Mouse (Mus musculus) ES-E14 (cell line): Measurements from ENCODE around the gene Mtr. TPM values are rescaled to one million over a fixed set of nuclear protein-coding genes. Genes with fewer than 3 reads are reported as not detected.

ENCODE experiments used
- DNase-seq: peaks from one replicate; pipeline ENCODE4 v3.0.0-alpha.2; 2013; ENCODE audit warnings: low read depth, low spot score
- H3K27ac ChIP-seq: 2 replicates; pipeline ENCODE4 v1.5.1; 2012; ENCODE audit warnings: low read depth, mild to moderate bottlenecking, low read length, moderate library complexity, mixed read lengths; ENCODE audit not compliant: poor library complexity, insufficient read depth, severe bottlenecking
- H3K36me3 ChIP-seq: 2 replicates; pipeline ENCODE4 v1.6.1; 2012; ENCODE audit warnings: mild to moderate bottlenecking, low read length, moderate library complexity, mixed read lengths; ENCODE audit not compliant: control insufficient read depth, poor library complexity, insufficient read depth, severe bottlenecking
- H3K4me1 ChIP-seq, 2 experiments: fragments of 150-350 bp in 1 of 2; sonication (generic) in 1 of 2; 2 replicates each; pipeline ENCODE4 v1.6.1; 2012; ENCODE audit warnings: low read length in 2 of 2, mild to moderate bottlenecking in 1 of 2, mixed read lengths in 1 of 2; ENCODE audit not compliant: control insufficient read depth in 2 of 2, insufficient read depth in 2 of 2, poor library complexity in 1 of 2
- H3K4me3 ChIP-seq, 2 experiments: fragments of 150-350 bp in 1 of 2; sonication (generic) in 1 of 2; 2 replicates each; pipeline ENCODE4 v1.5.1; 2012; ENCODE audit warnings: low read length in 2 of 2, low read depth in 1 of 2, mild to moderate bottlenecking in 1 of 2, mixed read lengths in 1 of 2; ENCODE audit not compliant: insufficient read depth in 1 of 2, poor library complexity in 1 of 2, severe bottlenecking in 1 of 2
- H3K9ac ChIP-seq: 2 replicates; pipeline ENCODE4 v1.6.1; 2012; ENCODE audit warnings: low read depth, mild to moderate bottlenecking, low read length, mixed read lengths; ENCODE audit not compliant: poor library complexity, insufficient read depth, severe bottlenecking
- H3K9me3 ChIP-seq: fragments of 150-350 bp; sonication (generic); 2 replicates; pipeline ENCODE4 v1.6.1; 2012; ENCODE audit warnings: low read depth, mild to moderate bottlenecking, low read length; ENCODE audit not compliant: control insufficient read depth, insufficient read depth
- CHD2 ChIP-seq: IDR thresholded peaks from 2 replicates; pipeline ENCODE4 v1.6.1; 2014; ENCODE audit warnings: mild to moderate bottlenecking, low read depth, low read length, inconsistent platforms
- HCFC1 ChIP-seq: IDR thresholded peaks from 2 replicates; pipeline ENCODE4 v1.6.1; 2012; ENCODE audit warnings: low read length, inconsistent platforms, borderline replicate concordance; ENCODE audit not compliant: insufficient read depth
- MAFK ChIP-seq: IDR thresholded peaks from 2 replicates; pipeline ENCODE4 v1.6.1; 2014; ENCODE audit warnings: mild to moderate bottlenecking, low read depth, low read length, inconsistent platforms; ENCODE audit not compliant: insufficient read depth
- ZC3H11A ChIP-seq: IDR thresholded peaks from 2 replicates; pipeline ENCODE4 v1.6.1; 2012; ENCODE audit warnings: low read depth, mild to moderate bottlenecking, inconsistent platforms, low read length, borderline replicate concordance
- ZNF384 ChIP-seq: IDR thresholded peaks from 2 replicates; pipeline ENCODE4 v1.6.1; 2012; ENCODE audit warnings: low read depth, low read length, inconsistent platforms
- in situ Hi-C, 2 experiments: fragments of 600-800 bp; cut with MboI; formaldehyde crosslinking; loops; one replicate each; pipeline ENCODE4 v1.15.1; 2025; ENCODE audit warnings: low sequenced_read_pairs in 2 of 2, inconsistent platforms in 1 of 2; ENCODE audit not compliant: unreplicated experiment in 2 of 2
- total RNA-seq: library from RNA; depleted of rRNA; stranded (reverse); fragments of 300-350 nt; gene quantifications from 2 replicates; pipeline ENCODE4 v1.2.3, GENCODE M21; 2012

Mtr gene
- total RNA-seq, 1 experiment, result 25.4 TPM

DNA sequence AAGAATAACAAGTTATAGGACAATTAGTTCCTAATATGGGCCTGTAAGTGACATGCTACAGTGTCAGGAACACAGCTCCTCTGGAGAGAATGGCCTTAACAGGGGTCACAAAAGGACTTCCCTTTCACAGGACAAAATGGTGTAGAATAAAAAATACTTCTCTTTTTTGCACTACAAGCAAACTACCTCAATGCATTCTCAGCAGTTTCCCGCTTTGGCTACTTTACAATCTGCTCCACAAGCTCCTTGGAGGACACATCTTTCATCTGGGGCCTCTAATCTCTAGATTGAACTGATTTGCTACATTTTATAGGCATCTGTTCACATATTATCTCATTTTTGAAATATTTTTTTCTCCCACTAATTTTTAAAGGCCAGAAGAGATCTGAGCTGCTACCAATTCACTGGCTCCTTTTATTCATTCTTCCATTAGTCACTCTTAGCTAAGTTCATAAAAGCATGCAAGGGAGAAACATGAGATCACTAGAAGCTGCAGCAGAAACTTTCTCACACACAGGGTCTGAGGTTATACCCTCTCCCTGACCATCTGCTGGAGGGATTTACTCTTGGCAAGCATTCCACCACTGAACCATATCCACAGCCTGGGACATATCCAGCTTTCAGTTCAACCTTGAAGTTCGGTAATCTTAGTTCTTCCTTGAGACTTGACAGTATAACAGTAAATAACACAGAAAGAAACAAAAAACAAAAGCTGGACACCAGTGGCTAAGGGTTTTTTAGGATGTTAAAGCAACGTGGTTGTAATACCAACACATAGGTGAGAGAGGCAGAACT, 1.8 kb downstream of the Mtr start:
- Histone ChIP-seq H3K9ac (no peak overlapping the region), H3K4me3 (no peak overlapping the region; a peak in 1 of 4 replicates), H3K36me3 (no peaks in the 10 kb centered on the region), H3K27ac (no peak overlapping the region), H3K4me1 (peaks cover 0 to 5% of the 10 kb centered on the region in 2 experiments; a peak in 2 of 4 replicates), H3K9me3 (no peaks in the 10 kb centered on the region)
- DNase-seq, result no peak
- in situ Hi-C loops, result no loop called here
- TF ChIP-seq ZC3H11A, result no peak
- TF ChIP-seq HCFC1, result no peak
- no peak for TF ChIP-seq CHD2
- TF ChIP-seq MAFK, result no peak
- no peak for TF ChIP-seq ZNF384

DNA sequence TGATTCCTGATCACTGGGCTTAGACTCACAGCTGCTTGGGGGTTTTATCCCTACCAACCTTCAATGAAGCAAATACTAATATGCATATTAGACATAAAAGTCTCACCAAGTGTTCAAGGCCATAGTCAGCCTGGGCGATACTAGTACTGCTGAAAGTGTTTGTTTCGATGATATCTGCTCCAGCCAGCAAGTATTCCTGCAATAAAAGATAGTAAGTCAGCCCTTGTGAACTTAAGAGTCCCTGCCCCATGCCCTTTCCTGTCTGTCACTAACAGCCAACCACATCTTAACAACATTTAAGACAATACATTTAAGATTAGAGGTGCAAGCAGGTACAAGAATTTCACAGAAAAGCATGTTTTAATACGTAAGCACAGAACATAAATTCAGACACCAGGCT, 7.4 kb downstream of the Mtr start:
- Histone ChIP-seq H3K4me3 (no peak overlapping the region), H3K4me1 (no peaks in the 10 kb centered on the region), H3K9me3 (no peaks in the 10 kb centered on the region), H3K9ac (no peak overlapping the region), H3K27ac (no peak overlapping the region), H3K36me3 (peaks cover 14% of the 10 kb centered on the region; the same call in 1 of the 2 replicates)
- no peak for TF ChIP-seq ZNF384
- TF ChIP-seq CHD2, result no peak
- no peak for TF ChIP-seq MAFK
- no peak for DNase-seq
- in situ Hi-C loops, result no loop called here

DNA sequence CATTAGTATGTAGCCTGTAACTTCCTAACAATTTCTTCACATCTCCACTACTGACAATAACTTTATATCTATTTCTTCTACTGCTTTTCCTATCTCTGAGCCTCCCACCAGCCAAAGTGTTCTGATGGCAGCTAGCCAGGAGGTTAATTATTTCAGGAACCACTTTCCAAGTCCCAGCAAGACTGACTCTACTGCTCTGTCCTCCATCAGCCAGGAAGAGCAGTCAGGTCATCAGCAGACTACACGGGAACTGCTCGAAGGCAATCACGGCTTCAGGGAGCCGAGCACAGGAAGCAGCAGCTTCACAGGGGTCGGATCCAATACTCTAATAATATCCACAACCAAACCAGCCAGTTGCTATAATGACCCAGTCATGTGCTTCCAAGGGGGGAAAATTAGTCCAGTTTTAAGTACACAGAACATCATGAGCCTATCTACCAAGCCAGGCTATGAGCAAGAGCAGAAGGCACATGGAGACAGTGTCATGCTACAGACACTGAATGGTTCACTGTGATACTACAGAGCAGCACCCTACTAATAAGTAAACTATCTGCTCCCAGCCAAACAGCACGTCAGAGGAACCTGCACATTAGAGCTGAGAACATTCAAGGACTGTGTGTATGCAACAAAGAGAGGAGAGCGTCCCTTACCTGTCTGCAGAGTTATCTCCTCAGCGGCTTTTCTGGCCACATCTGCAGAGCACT, 8.6 kb downstream of the Mtr start:
- Histone ChIP-seq H3K36me3 (peaks cover 15% of the 10 kb centered on the region; the same call in 1 of the 2 replicates), H3K4me3 (no peak overlapping the region), H3K4me1 (no peaks in the 10 kb centered on the region), H3K27ac (no peak overlapping the region), H3K9me3 (no peaks in the 10 kb centered on the region), H3K9ac (no peak overlapping the region)
- TF ChIP-seq MAFK (no peak), HCFC1 (no peak), CHD2 (no peak), ZC3H11A (no peak), ZNF384 (no peak)
- in situ Hi-C loops, result no loop called here
- DNase-seq, result no peak

DNA sequence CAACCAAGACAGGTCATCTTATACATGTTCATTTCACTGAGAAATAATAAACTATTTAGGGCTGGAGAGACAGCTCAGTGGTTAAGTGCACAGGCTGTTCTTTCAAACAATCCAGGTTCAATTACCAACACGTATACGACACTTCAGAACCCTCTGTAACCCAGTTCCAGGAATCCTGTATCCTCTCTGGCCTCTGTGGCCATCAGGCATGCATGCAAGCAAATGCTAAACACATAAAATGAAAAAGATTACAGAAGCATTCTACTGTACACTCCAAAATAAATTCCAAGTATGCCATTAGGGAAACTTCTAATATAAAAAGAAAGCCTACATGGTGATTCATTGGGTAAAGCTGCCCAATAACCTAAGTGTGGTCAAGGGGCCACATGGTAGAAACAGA, 12.0 kb downstream of the Mtr start:
- Histone ChIP-seq H3K4me3 (no peak overlapping the region), H3K9ac (no peak overlapping the region), H3K4me1 (no peaks in the 10 kb centered on the region), H3K36me3 (peaks cover 22% of the 10 kb centered on the region), H3K27ac (no peak overlapping the region), H3K9me3 (no peaks in the 10 kb centered on the region)
- DNase-seq, result no peak
- in situ Hi-C loops, result no loop called here
- TF ChIP-seq MAFK (no peak), CHD2 (no peak), ZNF384 (no peak)
